ENCODE assay signal across 8 mouse cellular contexts in the genomic region with DNA sequence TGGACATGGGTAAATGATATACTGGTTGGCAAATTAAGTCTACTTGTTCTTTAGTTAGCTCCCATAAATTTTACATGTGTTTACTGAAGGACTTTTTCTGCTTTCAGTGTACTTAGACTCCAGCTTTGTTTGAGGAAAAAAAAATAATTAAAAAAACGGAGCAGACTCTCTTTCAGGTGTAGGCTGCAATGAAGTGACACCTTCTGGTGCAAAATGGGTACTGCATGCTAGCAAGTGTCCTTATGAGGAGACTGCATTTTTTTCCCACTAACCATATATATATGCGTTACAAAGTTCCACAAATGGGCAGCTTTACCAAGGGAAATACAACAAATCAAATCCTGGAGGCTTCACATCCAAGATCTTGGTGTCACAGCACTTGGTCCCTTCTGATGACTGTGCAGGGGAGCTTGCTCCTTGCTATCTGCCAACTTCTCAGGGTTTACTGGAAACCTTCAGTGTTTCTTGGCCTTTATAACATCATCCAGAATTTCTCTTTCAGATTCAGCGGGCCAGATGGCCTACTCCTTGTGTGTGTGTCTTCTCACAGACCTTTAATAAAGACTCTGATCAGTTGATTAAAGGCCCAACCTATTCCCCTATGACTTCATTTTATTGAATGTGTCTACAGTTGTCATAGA. TPM values are rescaled to one million over a fixed set of nuclear protein-coding genes. Genes with fewer than 3 reads are reported as not detected.
DNase-seq lines count a peak whose midpoint lies in the region; ATAC-seq lines count a peak whose summit lies in the region.

No protein-coding gene starts in this region.

- H3K27ac ChIP-seq in liver, embryonic 12.5 days = no peak overlapping the region
- no peak overlapping the region for H3K27ac ChIP-seq in limb, embryonic 11.5 days (replicated peaks; ENCODE audit: low read depth, low read length)

- DNase-seq in liver = peak; percentile 53
- DNase-seq in cerebellum, adult 8-10 months = peak; percentile 48
- peak; percentile 28 to 67 for DNase-seq in frontal cortex, postnatal 25 days (ENCODE audit: low spot score in 2 of 2)
- peak; percentile 77 for DNase-seq in kidney, adult 9 months
- DNase-seq in limb, embryonic 11.5 days (ENCODE audit: low spot score) = peak; percentile 72
- DNase-seq in natural killer cell, adult 2 months (ENCODE audit: low spot score in 2 of 2) = peak; percentile 47 to 64
- DNase-seq in telencephalon, adult 2 months (ENCODE audit: low read depth, low spot score) = peak; percentile 58

- no peak overlapping the region for H3K4me3 ChIP-seq in liver, embryonic 12.5 days
- no peak overlapping the region for H3K4me3 ChIP-seq in limb, embryonic 11.5 days (ENCODE audit: low read depth, low read length)

- H3K4me2 ChIP-seq in liver, embryonic 12.5 days = no peak overlapping the region
- no peak overlapping the region for H3K4me2 ChIP-seq in limb, embryonic 11.5 days (ENCODE audit: low read depth, severe bottlenecking)

- WGBS in liver, embryonic 12.5 days (ENCODE audit: insufficient replicate concordance) = 11% methylated on average over 3 of the region's 3 CpGs
- WGBS in limb, embryonic 11.5 days = 31% methylated on average over 3 of the region's 3 CpGs

- H3K27me3 ChIP-seq in liver, embryonic 12.5 days (replicated peaks) = no peaks in the 10 kb centered on the region
- H3K27me3 ChIP-seq in limb, embryonic 11.5 days (ENCODE audit: control insufficient read depth, insufficient read depth, low read length) = no peaks in the 10 kb centered on the region

- ATAC-seq in liver, embryonic 12.5 days = no peak
- ATAC-seq in limb, embryonic 11.5 days (ENCODE audit: insufficient number of reproducible peaks, low FRiP score, low TSS enrichment, low read depth) = no peak

- no peaks in the 10 kb centered on the region for H3K4me1 ChIP-seq in liver, embryonic 12.5 days
- H3K4me1 ChIP-seq in limb, embryonic 11.5 days (ENCODE audit: control insufficient read depth, insufficient read depth, low read length) = no peaks in the 10 kb centered on the region

- no peak overlapping the region for H3K9ac ChIP-seq in liver, embryonic 12.5 days
- no peak overlapping the region for H3K9ac ChIP-seq in limb, embryonic 11.5 days (ENCODE audit: low read length)

- H3K36me3 ChIP-seq in liver, embryonic 12.5 days = no peaks in the 10 kb centered on the region
- H3K36me3 ChIP-seq in limb, embryonic 11.5 days (ENCODE audit: control insufficient read depth, insufficient read depth, low read length) = no peaks in the 10 kb centered on the region

- no peaks in the 10 kb centered on the region for H3K9me3 ChIP-seq in liver, embryonic 12.5 days (replicated peaks)
- no peaks in the 10 kb centered on the region for H3K9me3 ChIP-seq in limb, embryonic 11.5 days (ENCODE audit: control insufficient read depth, low read length)

RNA-seq across cellular contexts. Expression of a gene that starts 44.3 kb away (rescaled TPM):
- polyA plus RNA-seq in liver, embryonic 12.5 days (2016; fragmentation: Nextera tagmentation; extraction: Ambion mirVana) = 12.3 and 13.0 TPM in 2 replicates
- polyA plus RNA-seq in limb, embryonic 11.5 days (2014; fragmentation: Nextera tagmentation; extraction: Ambion mirVana) = 20.9 and 24.2 TPM in 2 replicates

RNA-seq across cellular contexts. Expression of a gene that starts 59.0 kb away (rescaled TPM):
- 30.1 and 31.4 TPM in 2 replicates for polyA plus RNA-seq in liver, embryonic 12.5 days (2016; fragmentation: Nextera tagmentation; extraction: Ambion mirVana)
- 46.0 and 49.0 TPM in 2 replicates for polyA plus RNA-seq in limb, embryonic 11.5 days (2014; fragmentation: Nextera tagmentation; extraction: Ambion mirVana)
